ENCODE assay signal across 4 mouse cellular contexts in the genomic region with DNA sequence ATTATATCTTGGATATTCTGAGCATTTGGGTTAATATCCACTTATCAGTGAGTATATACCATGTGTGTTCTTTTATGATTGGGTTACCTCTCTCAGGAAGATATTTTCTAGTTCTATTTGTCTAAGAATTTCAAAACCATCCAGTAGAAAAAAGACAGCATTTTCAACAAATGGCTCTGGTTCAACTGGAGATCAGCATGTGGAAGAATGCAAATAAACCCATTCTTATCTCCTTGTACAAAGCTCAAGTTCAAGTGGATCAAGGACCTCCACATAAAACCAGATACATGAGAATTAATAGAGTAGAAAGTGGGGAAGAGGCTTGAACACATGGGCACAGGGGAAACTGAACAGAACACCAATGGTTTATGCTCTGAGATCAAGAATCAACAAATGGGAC.
DNase-seq lines count a peak whose midpoint lies in the region; ATAC-seq and TF ChIP-seq lines count a peak whose summit lies in the region.
"Not testable (repeated sequence)": the region's sequence is repeated elsewhere in the genome, so short reads cannot be mapped to it uniquely, and the experiment has no call there.

No protein-coding gene starts in this region.

- not testable (repeated sequence) for H3K4me2 ChIP-seq in midbrain, embryonic 11.5 days

- peak overlapping the region; percentile 21; the same call in 1 of the 2 replicates for H3K27ac ChIP-seq in gastrocnemius, adult 2 months
- H3K27ac ChIP-seq in heart, adult 2 months: peak overlapping the region; percentile 23; the same call in 1 of the 2 replicates
- not testable (repeated sequence) for H3K27ac ChIP-seq in liver, adult 2 months (replicated peaks; ENCODE audit: insufficient read depth, low read depth, low read length); midbrain, embryonic 11.5 days (ENCODE audit: low read depth, low read length)

- H3K9me3 ChIP-seq in midbrain, embryonic 11.5 days (ENCODE audit: control insufficient read depth, low read length): not testable (repeated sequence)

- not testable (repeated sequence) for H3K9ac ChIP-seq in heart, adult 2 months (ENCODE audit: low read depth, low read length); liver, adult 2 months (ENCODE audit: low read depth, low read length); midbrain, embryonic 11.5 days (ENCODE audit: low read length)

- not testable (repeated sequence) for TF ChIP-seq EP300 in heart, adult 2 months (IDR thresholded peaks at IDR 0.05; ENCODE audit: insufficient read depth, low read depth, low read length)

- TF ChIP-seq POLR2A in heart, adult 2 months (IDR thresholded peaks at IDR 0.05; ENCODE audit: insufficient read depth, low read depth, low read length); liver, adult 2 months (IDR thresholded peaks at IDR 0.05; ENCODE audit: extremely low read depth, insufficient read depth, low read length): not testable (repeated sequence)

- not testable (repeated sequence) for DNase-seq in gastrocnemius, adult 2 months; heart, adult 2 months
- DNase-seq in liver, adult 2 months (ENCODE audit: extremely low read depth, low read depth, low spot score): peak; percentile 85
- DNase-seq in midbrain, embryonic 11.5 days (ENCODE audit: low spot score, missing footprints): peak; percentile 10

- H3K36me3 ChIP-seq in heart, adult 2 months (ENCODE audit: control insufficient read depth, insufficient read depth, low read length): peaks cover 34% of the 10 kb centered on the region
- not testable (repeated sequence) for H3K36me3 ChIP-seq in liver, adult 2 months (ENCODE audit: control insufficient read depth, insufficient read depth, low read length); midbrain, embryonic 11.5 days (ENCODE audit: control insufficient read depth, insufficient read depth, low read length)

- ATAC-seq in midbrain, embryonic 11.5 days (ENCODE audit: low FRiP score): not testable (repeated sequence)

- intact Hi-C loops in gastrocnemius, adult 2 months (cut with DNase I); heart, adult 2 months (cut with DNase I): not testable (repeated sequence)

- H3K79me2 ChIP-seq in heart, adult 2 months (replicated peaks; ENCODE audit: control insufficient read depth, insufficient read depth, low read length): not testable (repeated sequence)
- H3K79me2 ChIP-seq in liver, adult 2 months (ENCODE audit: control insufficient read depth, insufficient read depth, low read length): peaks cover 18% of the 10 kb centered on the region; the same call in 1 of the 2 replicates

- not testable (repeated sequence) for H3K27me3 ChIP-seq in heart, adult 2 months (ENCODE audit: control insufficient read depth, insufficient read depth, low read length); liver, adult 2 months (ENCODE audit: control insufficient read depth, insufficient read depth, low read length); midbrain, embryonic 11.5 days (ENCODE audit: control insufficient read depth, insufficient read depth, low read length)

- not testable (repeated sequence) for TF ChIP-seq CTCF in gastrocnemius, adult 2 months (IDR thresholded peaks at IDR 0.05); heart, adult 2 months (IDR thresholded peaks at IDR 0.05); liver, adult 2 months (IDR thresholded peaks at IDR 0.05; ENCODE audit: low read depth, low read length)

- H3K4me3 ChIP-seq in gastrocnemius, adult 2 months; heart, adult 2 months; liver, adult 2 months (ENCODE audit: insufficient read depth, low read depth, low read length); midbrain, embryonic 11.5 days (ENCODE audit: low read depth, low read length): not testable (repeated sequence)

- H3K4me1 ChIP-seq in heart, adult 2 months (ENCODE audit: control insufficient read depth, insufficient read depth, low read length): peaks cover 19% of the 10 kb centered on the region
- peaks cover 34% of the 10 kb centered on the region for H3K4me1 ChIP-seq in liver, adult 2 months (ENCODE audit: control insufficient read depth, insufficient read depth, low read length)
- peaks cover 12% of the 10 kb centered on the region for H3K4me1 ChIP-seq in midbrain, embryonic 11.5 days (ENCODE audit: control insufficient read depth, insufficient read depth, low read length)
